Mouse (Mus musculus): ENCODE data around the gene Ugt1a10.

- TF ChIP-seq POLR2A (IDR thresholded peaks at IDR 0.05; ENCODE audit: low read depth, low read length) (no peak), CTCF (IDR thresholded peaks at IDR 0.05; ENCODE audit: extremely low read depth, insufficient read length, insufficient replicate concordance, low read depth, low read length) (no peak)
Observed at GRCm38 (mm10) chr1:88199996-88200395, 144.8 kb downstream of the Ugt1a10 start.

All from small intestine, adult 2 months (tissue).